Mouse (Mus musculus) limb, embryonic 11.5 days (tissue): ENCODE measurements around the gene Rufy4. TPM values are rescaled to one million over a fixed set of nuclear protein-coding genes. Genes with fewer than 3 reads are reported as not detected.

Experiments
- ATAC-seq: fragments of 200-750 bp; cut with Nextera tagmentation; 2 replicates; pipeline ENCODE4 v1.8.0; 2017; ENCODE audit warnings: low read depth; ENCODE audit not compliant: insufficient number of reproducible peaks, low FRiP score, low TSS enrichment
- DNase-seq: peaks from one replicate; pipeline ENCODE4 v3.0.0-alpha.2; 2015; ENCODE audit warnings: low spot score
- H3K27ac ChIP-seq: fragments of 300-500 bp; sonication (generic); replicated peaks from 2 replicates; pipeline ENCODE4 v1.5.1; 2014; ENCODE audit warnings: low read depth, mild to moderate bottlenecking, low read length
- H3K27me3 ChIP-seq: fragments of 300-500 bp; sonication (generic); 2 replicates; pipeline ENCODE4 v1.6.1; 2014; ENCODE audit warnings: mild to moderate bottlenecking, low read length, mixed read lengths; ENCODE audit not compliant: control insufficient read depth, insufficient read depth
- H3K36me3 ChIP-seq: fragments of 300-500 bp; sonication (generic); 2 replicates; pipeline ENCODE4 v1.6.1; 2014; ENCODE audit warnings: mild to moderate bottlenecking, low read length, moderate library complexity, mixed read lengths; ENCODE audit not compliant: control insufficient read depth, insufficient read depth
- H3K4me1 ChIP-seq: fragments of 300-500 bp; sonication (generic); 2 replicates; pipeline ENCODE4 v1.6.1; 2014; ENCODE audit warnings: low read length, mixed read lengths; ENCODE audit not compliant: control insufficient read depth, insufficient read depth
- H3K4me2 ChIP-seq: fragments of 300-500 bp; sonication (generic); 2 replicates; pipeline ENCODE4 v1.6.1; 2014; ENCODE audit warnings: low read depth, mild to moderate bottlenecking, moderate library complexity; ENCODE audit not compliant: severe bottlenecking
- H3K4me3 ChIP-seq: fragments of 300-500 bp; sonication (generic); 2 replicates; pipeline ENCODE4 v1.5.1; 2014; ENCODE audit warnings: low read depth, low read length
- H3K9ac ChIP-seq: fragments of 300-500 bp; sonication (generic); 2 replicates; pipeline ENCODE4 v1.6.1; 2014; ENCODE audit warnings: mild to moderate bottlenecking, low read length
- H3K9me3 ChIP-seq: fragments of 300-500 bp; sonication (generic); 2 replicates; pipeline ENCODE4 v1.6.1; 2016; ENCODE audit warnings: low read length; ENCODE audit not compliant: control insufficient read depth
- WGBS: fragments of 180-500 bp; shearing (Covaris S2); extraction: QIAGEN DNeasy Blood & Tissue Kit; methylation state at CpG from one replicate; pipeline ENCODE4 v1.1.7; 2014; 5-methylcytosine and 5-hydroxymethylcytosine counted together
- polyA plus RNA-seq: library from polyadenylated mRNA; unstranded; fragments of >200 nt; fragmentation: Nextera tagmentation; extraction: Ambion mirVana; gene quantifications from 2 replicates; pipeline ENCODE4 v1.2.1, GENCODE M21; 2014

The Rufy4 gene
- polyA plus RNA-seq, 1 experiment from 2014 or later = 0.07 TPM

DNA sequence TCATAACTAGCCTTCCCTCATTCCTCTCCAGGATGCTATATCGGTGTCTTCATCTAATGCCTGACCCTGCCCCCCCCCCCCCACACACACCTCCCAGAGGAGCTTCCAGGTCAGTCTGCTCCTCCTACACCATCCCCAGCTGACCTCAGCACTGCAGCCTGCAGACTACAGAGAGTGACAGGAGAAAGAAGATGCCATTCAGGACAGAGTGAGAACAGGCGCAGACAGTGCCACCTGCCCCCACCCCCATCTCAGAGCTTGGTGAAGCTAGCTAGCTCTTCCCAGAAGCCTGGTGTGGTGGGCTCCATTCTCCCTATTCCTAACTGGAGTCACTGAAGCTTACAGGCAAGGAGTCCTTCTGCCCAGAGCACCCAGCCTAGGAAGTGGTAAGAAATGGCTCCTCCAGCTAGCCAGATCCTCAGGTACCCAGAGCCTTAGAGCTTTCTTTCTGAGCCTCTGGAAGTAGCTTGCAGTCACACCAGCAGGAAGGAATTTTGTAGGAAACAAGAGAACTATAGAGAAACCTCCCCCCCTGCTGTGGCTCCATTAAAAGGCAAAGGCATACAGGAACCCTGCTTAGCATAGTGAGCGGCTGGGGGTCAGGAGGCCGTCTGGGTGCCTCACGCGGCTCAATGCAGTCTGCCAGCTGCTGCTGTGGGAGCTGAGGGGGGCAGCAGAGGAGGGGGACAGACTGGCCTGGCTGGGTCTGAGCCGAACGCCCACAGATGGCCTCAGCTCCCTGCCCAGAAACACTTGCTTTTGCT is 14.2 kb upstream of the Rufy4 start:
- peak overlapping the region; percentile 76 for H3K27ac ChIP-seq
- peak; percentile 84 for ATAC-seq
- no peaks in the 10 kb centered on the region for H3K9me3 ChIP-seq
- H3K27me3 ChIP-seq = no peaks in the 10 kb centered on the region
- WGBS = 9% methylated on average over 8 of the region's 8 CpGs
- H3K4me1 ChIP-seq = peaks cover 33% of the 10 kb centered on the region
- H3K4me3 ChIP-seq = no peak overlapping the region
- peak overlapping the region; percentile 0; the same call in 1 of the 2 replicates for H3K9ac ChIP-seq
- peak overlapping the region; percentile 5; the same call in 1 of the 2 replicates for H3K4me2 ChIP-seq
- DNase-seq = peak; percentile 72
- H3K36me3 ChIP-seq = no peaks in the 10 kb centered on the region

DNA sequence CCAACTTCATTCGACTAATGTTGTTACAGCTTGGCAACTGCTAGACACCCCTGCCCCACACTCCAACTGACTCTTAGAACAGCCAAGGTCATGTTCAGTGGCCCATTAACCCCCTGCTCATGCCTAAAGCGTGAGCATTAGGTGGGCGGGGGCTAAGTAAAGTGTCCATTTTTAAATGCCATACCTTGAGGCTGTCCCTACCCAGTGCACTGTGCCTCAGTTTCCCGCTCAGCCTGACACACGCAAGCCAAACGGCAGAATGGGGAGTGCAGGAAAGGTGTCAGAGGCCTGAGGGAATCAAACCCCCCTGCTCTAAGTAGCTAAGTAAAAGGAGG is 13.7 kb upstream of the Rufy4 start:
- Histone ChIP-seq H3K36me3 (no peaks in the 10 kb centered on the region), H3K27ac (peak overlapping the region; percentile 76), H3K4me1 (peaks cover 28% of the 10 kb centered on the region), H3K4me2 (0 out of 2 replicates have a peak overlapping the region, but pooled peaks have one; percentile 5), H3K4me3 (no peak overlapping the region), H3K9me3 (no peaks in the 10 kb centered on the region), H3K9ac (0 out of 2 replicates have a peak overlapping the region, but pooled peaks have one; percentile 0), H3K27me3 (no peaks in the 10 kb centered on the region)
- 21% methylated on average over 6 of the region's 6 CpGs for WGBS
- DNase-seq = no peak
- peak; percentile 53; the same call in 1 of the 2 replicates for ATAC-seq

DNA sequence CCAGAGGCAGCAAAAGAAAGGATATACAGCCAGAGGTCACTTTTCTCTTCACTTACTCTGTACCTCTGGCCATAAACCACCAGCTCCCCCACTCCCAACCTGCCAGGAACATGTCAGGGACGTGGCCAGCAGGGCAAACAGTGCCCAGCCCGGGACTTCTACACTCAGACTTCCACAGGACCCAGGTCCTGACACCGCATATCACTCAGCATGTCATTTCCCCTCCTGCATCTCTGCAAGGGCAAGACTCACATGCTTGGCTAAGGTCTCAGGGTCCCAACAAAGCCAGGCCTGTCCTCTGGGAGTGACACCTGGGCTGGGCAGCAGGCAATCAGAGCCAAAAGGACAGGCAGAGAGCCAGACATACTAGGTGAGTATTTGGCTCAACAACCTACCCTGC is 12.3 kb upstream of the Rufy4 start:
- Histone ChIP-seq H3K36me3 (no peaks in the 10 kb centered on the region), H3K4me2 (no peak overlapping the region), H3K9ac (peak overlapping the region; percentile 17; the same call in 1 of the 2 replicates), H3K4me3 (no peak overlapping the region), H3K27ac (no peak overlapping the region), H3K9me3 (no peaks in the 10 kb centered on the region), H3K27me3 (no peaks in the 10 kb centered on the region), H3K4me1 (peaks cover 26% of the 10 kb centered on the region)
- DNase-seq = no peak
- no peak for ATAC-seq
- WGBS = 35% methylated on average over 3 of the region's 3 CpGs

DNA sequence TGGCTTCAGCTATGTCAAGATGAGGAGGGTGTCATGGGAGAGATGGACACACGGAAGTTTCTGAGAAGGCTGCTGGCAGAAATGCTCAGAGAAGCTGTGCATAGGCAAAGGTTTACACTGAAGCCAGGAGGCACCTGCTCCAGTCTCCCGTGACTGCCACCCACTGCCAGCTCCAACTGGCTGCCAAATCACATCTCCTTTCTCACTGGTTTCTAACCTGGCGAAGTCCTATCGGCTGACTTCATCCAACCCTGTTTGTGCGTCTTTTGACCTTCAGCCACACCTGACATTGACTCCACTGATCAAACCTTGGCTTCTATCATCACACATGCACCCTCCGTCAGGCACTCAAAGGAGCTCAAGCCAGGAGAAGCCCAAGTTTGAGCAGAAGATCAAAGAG is 7.5 kb upstream of the Rufy4 start:
- H3K9ac ChIP-seq = no peak overlapping the region
- no peak overlapping the region for H3K4me3 ChIP-seq
- no peaks in the 10 kb centered on the region for H3K9me3 ChIP-seq
- no peak overlapping the region for H3K27ac ChIP-seq
- peaks cover 5% of the 10 kb centered on the region for H3K27me3 ChIP-seq
- H3K4me2 ChIP-seq = no peak overlapping the region
- 92% methylated on average over 6 of the region's 6 CpGs for WGBS
- peaks cover 4% of the 10 kb centered on the region for H3K4me1 ChIP-seq
- no peak for ATAC-seq
- H3K36me3 ChIP-seq = no peaks in the 10 kb centered on the region
- no peak for DNase-seq

DNA sequence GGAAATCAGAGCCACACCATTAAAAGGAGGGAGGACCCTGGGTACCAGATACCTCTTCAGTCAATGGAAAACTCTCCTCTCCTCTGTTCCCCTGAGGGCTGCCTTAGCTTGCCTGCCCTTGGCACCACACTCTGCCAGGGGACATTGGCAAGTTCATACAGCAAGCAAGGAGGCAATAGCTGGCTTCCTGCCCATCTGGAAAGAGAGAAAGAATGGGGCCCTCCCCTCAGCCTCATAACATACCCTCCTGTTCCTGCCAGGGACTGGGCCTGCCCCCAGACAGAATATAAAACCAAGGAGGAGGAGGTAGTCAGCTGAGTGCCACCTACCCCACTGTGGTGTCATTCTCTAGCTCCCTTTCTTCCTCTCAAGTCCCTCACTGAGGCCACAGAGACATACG is 6.2 kb upstream of the Rufy4 start:
- WGBS = 93% methylated on average over 1 of the region's 1 CpGs
- Histone ChIP-seq H3K9ac (no peak overlapping the region), H3K4me2 (no peak overlapping the region), H3K27ac (no peak overlapping the region), H3K27me3 (peaks cover 9% of the 10 kb centered on the region), H3K4me1 (no peaks in the 10 kb centered on the region), H3K36me3 (no peaks in the 10 kb centered on the region), H3K9me3 (no peaks in the 10 kb centered on the region), H3K4me3 (no peak overlapping the region)
- ATAC-seq (no peak), DNase-seq (no peak)

DNA sequence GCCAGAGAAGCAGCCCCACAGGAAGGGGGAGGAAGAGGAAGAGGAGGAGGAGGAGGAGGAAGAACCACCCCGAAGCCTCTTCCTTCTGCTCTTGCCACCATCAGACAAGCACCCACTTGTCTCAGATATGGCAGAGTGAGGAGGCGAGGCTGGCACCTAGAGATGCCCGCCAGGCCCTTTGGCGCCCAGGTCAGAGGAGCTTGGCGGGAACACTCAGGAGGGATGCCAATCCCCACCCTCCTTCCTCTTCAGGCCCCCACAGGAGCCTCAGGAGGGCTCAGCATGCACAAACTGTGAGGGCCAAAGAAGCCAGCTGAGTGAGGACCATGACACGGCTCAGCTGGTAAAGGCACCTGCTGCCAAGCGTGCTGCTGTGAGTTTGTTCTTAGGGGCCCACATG is 4.2 kb upstream of the Rufy4 start:
- 90% methylated on average over 7 of the region's 7 CpGs for WGBS
- peaks cover 11% of the 10 kb centered on the region for H3K27me3 ChIP-seq

DNA sequence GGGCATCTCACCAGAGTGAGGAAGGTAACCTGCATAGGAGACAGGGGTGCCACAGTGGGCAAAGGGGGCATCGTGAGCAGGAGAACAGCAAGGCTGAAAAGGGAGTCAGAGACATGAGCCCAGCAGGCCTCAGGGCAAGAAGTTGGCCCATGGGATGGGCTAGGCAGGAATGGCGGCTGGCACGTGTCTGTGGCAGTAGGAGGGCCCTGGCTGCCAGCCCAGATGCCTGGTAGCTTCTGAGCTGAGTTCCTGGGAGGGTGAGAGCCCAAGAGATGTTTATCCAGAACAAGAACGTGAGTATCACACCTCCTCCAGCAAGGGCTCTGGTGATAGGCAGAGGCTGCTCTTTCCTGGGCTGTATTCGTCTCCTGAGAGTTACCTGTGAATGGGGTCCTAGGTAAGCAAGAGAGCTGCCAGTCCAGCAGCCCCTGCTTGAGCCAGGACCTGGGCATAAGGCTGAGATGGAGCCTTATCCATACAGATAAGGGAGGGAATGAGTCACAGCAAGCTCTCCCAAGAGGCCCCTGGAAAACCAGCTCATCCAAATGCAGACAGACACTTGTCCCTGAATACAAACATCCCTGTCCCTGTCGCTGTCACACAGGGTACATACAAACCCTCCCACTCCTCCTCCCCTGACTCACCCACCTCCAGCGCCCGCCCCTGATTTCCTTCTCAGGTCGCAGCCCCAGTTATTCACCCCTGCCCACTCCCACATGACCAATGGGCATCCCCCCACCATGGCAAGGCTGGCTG is 3.3 kb upstream of the Rufy4 start:
- no peak overlapping the region for H3K4me2 ChIP-seq
- no peak overlapping the region for H3K9ac ChIP-seq
- H3K27me3 ChIP-seq = peaks cover 11% of the 10 kb centered on the region
- DNase-seq (no peak), ATAC-seq (no peak)
- no peaks in the 10 kb centered on the region for H3K36me3 ChIP-seq
- 55% methylated on average over 9 of the region's 9 CpGs for WGBS
- H3K4me1 ChIP-seq = no peaks in the 10 kb centered on the region
- no peak overlapping the region for H3K4me3 ChIP-seq
- no peaks in the 10 kb centered on the region for H3K9me3 ChIP-seq
- no peak overlapping the region for H3K27ac ChIP-seq

More for the DNA sequence above, 4.2 kb upstream of the Rufy4 start:
- Histone ChIP-seq H3K9me3 (no peaks in the 10 kb centered on the region), H3K4me3 (no peak overlapping the region), H3K9ac (no peak overlapping the region), H3K4me2 (no peak overlapping the region), H3K36me3 (no peaks in the 10 kb centered on the region), H3K4me1 (no peaks in the 10 kb centered on the region), H3K27ac (no peak overlapping the region)
- ATAC-seq (no peak), DNase-seq (no peak)

DNA sequence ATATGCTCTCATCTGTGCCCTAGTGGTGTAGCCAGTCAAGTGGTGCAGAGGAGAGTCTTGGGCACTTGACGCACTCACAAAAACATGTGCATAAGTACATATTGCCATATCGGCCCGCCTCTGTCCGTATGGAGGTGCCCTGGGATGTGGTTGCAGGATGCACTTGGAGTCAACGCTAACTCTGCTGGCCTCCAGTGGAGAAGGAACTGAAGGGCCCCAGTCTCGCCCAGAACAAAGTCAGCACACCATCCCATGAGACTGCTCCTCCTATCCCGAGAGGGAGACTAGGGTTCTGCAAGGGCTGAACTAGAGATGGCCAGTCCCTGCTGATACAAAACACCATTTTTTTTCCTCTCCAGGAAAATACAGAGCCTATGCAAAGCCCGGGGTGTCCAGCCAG is 2.1 kb upstream of the Rufy4 start:
- WGBS = 60% methylated on average over 8 of the region's 8 CpGs
- Histone ChIP-seq H3K4me1 (no peaks in the 10 kb centered on the region), H3K27ac (no peak overlapping the region), H3K9ac (no peak overlapping the region), H3K4me3 (no peak overlapping the region), H3K27me3 (peaks cover 11% of the 10 kb centered on the region), H3K36me3 (no peaks in the 10 kb centered on the region), H3K4me2 (no peak overlapping the region), H3K9me3 (no peaks in the 10 kb centered on the region)
- ATAC-seq = no peak
- DNase-seq = no peak
